Mouse (Mus musculus) retina, embryonic 14.5 days (tissue): ENCODE data around the gene Gm37419.

Source experiments
- DNase-seq: peaks from one replicate; pipeline ENCODE4 v3.0.0-alpha.2; 2015; ENCODE audit warnings: low spot score

Gene Gm37419

DNA sequence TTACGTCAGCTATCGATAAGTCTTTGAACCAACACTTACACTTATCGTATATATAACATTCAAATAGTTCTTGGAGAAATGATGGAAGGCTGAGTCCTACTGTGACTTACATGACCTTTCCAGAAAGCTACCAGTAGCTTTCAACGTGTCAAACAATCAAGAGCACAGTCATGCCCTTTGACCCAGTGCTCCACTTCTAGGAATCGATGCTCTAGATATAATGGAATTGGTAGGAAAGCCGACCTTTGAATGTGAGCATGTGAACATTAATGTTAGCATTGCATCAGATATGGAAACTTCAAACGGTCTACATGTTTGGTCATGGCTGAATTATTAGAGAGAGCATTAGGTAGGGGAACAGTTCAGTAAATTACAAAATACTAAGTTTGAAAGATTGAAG lies 8.1 kb downstream of the Gm37419 start:
- no peak for DNase-seq

DNA sequence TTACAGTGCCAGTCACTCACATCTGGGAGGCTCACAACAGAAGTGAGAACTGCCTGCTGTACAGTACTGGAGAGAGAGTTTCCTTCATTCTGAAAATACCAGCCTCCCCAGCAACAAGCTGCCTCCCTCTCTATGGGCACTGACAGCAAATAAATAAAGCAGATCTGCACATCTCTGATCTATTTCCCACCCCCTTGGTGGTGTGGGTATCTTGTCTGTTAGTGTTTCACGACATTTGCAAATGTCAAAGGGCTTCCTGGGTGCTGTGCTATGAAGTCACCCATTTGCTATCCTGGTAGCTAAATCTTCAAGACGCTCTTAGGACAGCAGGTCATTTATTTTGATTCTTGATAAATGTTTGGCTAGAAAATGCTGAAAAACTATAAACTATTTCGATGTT lies 8.9 kb downstream of the Gm37419 start:
- DNase-seq = no peak

DNA sequence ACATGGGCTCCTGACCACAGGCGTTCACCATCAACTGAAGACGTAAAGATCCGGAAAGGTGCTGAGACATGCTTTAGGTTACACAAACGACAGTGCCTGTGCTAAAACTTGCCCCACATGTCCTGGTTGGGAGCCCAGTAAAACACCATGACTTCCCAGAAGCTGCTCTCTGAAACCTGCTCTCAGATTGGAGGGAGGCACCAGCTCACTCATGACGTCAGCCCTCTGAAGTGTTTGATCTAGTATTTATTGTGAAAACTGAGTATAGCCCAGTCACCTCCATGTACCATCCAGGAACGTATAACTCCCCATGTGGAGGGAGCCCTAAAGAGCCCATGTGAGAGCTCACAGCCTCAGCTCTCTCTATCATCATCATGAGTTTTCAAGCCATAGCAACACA lies 9.6 kb downstream of the Gm37419 start:
- no peak for DNase-seq

DNA sequence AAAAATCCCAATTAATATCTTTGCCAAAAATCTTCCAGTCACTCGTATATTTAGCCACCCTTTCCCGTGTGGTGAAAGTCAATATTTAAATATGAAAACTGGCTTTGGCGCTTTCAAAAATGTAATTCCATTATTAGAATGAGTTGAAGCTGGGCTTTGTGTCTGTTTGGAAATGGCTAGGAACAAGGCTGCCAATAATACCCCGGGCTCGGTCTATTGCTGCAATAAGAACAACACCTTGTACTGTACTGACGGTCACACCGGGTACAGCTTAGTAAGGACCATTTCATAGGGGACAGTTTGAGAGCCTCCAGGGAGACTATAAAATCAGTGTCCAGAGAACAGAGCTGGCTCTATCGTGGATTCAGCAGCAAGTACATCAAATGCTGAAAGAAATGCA lies 17.6 kb downstream of the Gm37419 start:
- DNase-seq = no peak

DNA sequence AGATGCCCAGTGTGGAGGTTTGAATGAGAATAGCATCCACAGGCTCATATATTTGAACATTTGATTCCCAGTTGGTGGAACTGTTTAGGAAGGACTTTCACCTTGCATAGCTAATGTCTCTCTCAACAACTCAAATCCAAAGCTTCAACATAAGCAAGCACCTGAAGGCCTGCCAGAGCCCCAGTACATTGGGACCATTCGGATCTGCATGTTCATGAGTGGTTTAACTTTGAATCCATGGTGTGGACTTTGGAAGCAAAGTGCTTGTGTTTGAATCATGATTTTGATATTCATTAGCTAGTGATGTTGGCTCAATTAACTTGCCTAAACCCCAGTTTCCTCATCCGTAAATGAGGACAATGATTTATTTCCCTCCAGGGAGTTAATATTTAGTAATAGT lies 21.6 kb downstream of the Gm37419 start:
- DNase-seq = no peak

DNA sequence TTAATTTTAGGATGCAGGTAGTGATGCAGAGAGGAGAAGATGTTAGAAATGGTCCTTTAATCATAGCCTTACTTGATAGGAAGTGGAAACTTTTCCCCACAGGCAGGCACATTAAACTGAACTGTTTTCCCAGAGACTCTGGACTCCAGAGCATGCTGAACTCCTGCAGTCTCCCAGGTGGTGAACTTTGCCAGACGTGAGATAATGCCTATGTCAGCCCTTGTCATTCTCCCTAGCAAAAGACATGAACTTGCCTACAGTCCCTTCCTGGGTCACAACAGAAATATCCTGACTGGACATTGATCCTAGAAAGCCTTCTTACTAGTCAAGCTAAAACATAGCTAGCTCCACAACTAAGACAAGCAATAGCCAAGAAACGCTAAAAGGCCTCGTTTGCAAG lies 23.0 kb downstream of the Gm37419 start:
- no peak for DNase-seq

DNA sequence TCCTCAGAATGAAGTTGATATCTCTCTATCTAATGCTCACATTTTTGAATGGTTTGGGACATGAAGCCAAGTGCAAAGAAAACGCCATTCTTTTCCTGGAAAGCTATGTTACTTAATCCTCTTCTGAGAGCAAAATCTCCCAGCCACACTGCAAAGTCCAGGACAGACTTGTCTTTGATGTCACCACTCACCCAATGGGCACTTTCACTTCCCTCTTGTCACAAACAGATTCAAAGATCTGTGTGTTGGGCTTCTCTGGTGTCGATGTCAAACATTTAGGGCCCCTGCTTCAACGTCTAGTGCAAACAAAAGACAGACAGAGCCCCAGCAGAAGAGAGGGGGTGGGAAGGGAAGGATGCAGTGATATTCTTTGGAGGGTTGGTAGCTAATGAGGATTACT lies 23.8 kb downstream of the Gm37419 start:
- DNase-seq = no peak

DNA sequence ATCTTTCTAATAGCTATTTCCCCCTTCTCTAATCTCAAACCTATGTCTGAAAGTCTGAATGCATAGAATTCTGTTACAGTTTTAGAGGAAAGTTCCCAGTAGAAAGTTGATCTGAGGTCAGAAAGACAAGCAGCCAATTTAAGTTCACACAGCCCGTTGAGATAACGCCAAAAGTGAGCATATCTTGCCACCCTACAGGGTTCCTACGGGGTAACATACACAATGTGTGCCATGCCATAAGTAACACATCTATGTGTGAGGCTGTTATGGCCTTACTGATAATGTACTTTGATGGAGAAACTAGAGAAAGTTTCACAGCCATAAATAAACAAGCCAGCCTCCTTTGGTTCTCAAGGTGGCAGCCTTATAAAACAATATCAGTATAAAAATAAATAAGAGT lies 26.1 kb downstream of the Gm37419 start:
- DNase-seq = no peak

DNA sequence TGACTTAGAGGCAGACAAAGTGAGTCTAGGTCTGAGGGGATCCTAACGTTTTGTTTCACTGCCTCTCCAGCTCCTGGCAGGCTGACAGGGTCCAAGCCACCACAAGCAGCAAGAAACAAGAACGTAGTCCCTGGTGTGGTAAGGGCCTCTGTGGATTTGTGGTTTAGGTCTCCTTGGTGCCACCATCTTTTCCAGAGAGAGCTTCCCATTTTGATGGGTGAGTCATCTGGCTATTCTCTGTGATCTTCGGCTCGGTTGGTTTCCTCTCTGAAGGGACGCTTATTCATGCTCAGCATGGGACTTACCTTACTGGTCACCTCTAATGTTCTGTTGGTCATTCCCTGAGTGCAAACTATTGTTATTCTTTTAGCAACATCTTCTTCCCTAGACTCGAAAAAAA lies 28.0 kb downstream of the Gm37419 start:
- no peak for DNase-seq

DNA sequence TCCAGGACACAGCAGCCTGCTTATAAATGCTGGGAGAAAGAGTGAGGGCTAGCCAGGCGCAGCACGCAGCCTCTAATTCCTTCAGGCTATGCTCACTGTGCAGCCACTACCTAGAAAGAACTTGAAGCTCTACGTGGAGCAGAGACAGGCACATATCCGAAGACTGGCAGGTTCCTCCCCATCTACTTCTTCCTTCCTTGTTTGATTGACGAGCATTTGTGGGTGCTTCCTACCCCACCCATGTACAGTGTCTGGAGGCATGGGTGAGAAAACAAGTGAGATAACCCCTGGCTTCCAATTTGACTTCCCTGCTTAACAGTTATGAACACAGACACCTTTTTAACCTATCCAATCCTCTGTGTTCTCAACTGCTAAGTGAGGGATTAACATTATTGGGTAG lies 28.5 kb downstream of the Gm37419 start:
- DNase-seq = no peak

DNA sequence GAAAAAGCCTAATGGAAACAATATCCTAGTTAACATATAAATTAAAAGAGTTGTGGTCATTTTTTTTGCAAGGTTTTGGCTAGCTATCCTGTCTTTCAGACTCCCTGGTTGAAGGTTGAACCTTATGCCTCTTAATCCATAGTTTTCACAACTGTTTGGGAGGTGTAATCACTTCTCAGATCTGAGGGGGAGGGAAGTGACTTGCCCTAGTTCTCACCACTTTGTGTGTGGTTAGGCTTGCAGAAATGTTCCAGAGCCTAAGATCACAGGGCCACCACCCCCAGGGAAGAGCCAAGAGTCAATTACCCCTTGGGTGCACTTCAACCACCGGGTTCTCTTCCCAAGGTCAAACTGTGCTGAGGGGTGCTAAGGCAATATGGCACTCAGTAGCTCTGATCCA lies 33.4 kb downstream of the Gm37419 start:
- DNase-seq = no peak

DNA sequence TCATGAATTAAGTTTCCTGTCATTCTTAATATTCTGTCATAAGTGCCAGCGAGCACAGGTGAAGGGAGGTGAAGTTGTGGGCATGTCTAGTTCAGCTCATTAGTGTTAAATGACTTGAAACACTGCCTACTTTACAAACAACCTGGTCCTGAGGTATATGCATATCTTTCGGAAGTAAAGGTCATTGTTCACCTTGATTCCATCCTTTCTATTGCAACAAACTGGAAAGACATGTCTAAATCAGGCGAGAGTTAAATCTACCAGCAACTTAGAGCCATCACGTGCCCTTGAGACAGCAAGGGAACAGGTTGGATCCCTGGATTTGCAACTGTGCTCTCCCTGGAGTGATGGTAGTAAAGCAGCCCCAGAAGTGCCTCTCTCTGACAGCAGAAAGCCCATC lies 34.3 kb downstream of the Gm37419 start:
- DNase-seq = no peak

DNA sequence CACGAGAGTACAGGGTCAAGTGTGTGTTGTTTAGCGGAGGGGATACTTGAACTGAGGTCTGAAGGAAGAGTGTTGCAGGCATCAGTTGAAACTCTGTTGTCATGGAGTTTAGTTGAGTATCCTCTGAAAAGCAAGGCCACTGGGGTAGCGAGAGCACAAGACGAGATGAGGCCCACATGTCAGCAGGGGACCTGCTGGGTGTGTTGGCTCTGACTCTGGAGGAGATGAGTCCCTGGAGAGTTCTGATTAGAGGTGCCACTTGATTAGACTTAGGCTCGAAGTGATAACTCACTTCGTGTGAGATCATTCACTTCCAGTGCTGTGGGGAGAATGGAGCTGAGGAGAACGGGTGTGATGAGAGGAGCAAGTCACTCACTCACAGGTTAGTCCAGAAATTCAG lies 37.2 kb downstream of the Gm37419 start:
- DNase-seq = no peak

DNA sequence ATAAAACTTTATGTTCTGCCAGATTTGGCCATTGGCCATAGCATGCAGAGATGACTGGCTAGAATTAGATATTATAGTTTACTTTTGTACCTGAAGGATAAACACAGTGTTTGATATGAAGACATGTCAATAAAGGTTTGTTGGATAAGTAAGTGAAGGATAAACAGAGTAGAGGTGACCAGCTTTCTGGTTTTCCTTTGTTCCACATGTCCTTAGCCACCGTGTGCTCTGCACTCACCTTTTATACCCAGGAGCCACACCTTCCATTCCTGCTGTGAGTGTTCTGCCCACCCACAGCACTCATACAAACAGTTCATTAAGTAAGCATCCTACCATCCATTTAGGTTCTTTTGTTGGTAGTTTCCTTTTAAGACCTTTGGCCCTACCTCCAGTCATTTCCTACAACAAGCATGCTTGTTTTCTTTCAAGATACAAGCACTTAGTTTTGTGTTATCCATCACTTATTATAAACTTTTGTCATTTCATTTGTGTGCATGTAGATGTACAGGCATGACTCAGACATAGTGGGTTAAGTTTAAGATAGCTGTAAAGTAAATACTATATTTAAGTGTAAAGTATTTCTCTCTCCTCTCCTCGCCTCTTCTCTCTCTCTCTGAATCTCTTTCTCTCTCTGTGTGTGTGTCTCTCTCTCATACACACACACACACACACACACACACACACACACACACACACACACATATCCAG lies 41.8 kb downstream of the Gm37419 start:
- no peak for DNase-seq

DNA sequence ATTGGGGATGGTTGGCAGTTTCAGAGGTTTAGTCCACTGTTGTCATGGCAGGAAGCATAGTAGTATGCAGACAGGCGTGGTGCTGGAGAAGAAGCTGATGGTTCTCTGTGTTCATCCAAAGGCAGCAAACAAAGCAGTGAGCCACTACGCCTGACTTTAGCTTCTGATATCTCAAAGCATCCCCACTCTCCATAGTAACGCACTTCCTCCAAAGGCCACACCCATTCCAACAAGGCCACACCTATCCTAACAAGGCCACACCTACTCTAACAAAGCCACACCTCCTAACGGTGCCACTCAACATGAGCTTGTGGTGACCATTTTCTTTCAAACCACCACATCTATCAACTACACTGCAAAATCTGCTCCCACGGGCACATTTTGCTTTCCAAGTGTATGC lies 45.0 kb downstream of the Gm37419 start:
- no peak for DNase-seq

DNA sequence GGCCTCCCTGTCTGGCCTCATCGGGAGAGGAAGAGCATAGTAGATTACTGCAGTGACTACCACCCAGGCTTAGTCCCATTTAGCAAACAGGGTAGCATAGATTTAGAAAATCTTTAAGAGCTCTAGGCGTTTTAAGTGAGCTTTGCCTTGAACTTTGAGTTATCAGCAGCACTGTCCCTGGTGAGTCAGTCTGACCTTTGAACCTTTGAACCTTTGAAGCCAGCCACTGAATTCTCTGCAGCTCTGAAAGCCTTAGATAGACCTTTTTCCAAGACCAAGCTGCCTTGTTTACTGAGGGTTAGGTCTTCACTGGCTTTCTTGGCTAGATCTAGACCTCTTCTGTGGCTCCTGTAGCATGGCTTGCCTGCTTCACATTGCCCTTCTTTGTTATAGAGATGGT lies 46.2 kb downstream of the Gm37419 start:
- no peak for DNase-seq

DNA sequence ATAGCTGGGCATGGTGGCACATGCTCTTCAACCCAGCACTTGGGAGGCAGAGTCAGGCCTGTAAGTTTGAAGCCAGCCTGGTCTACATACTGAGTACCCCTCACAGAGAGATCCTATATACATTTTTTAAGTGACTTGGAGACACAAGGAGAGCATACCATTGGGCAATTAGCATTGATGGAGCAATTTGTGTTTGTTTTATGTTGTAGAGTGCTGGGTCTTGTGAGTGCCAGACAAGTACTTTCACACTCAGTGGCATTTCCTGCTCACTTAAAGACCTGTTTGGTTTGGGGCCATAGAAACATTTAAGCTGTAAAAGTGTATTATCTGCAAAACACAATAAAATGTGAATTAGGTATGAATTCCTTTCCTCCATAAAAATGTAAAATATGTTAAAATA lies 47.5 kb downstream of the Gm37419 start:
- no peak for DNase-seq

DNA sequence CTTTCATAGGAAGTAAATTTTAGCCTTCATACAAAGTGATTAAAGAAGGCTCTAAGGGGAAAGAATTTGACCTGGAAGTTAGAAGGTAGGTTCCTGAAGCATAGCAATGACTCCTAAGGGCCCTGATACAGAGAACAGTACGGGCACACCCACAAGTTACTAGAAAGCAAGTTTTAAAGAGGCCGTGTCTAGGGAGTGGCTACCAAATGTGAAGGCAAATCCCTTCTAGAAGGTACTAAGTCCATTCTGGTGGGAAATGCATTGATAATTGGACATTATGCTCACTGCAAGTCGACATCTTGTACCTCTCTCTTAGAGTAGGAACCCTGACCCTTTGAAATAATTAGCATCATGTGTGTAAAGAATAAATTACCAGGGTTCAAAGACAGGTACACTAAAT lies 48.1 kb downstream of the Gm37419 start:
- no peak for DNase-seq
